Comparison of ENCODE assay signal across 8 mouse cellular contexts in genomic region chrX:50840847-50841560, GRCm38 (mm10). TPM values are rescaled to one million over a fixed set of nuclear protein-coding genes. Genes with fewer than 3 reads are reported as not detected.
A peak's percentile ranks its signal among the peaks of the same experiment; 100 is the strongest.
DNase-seq lines count a peak whose midpoint lies in the region; ATAC-seq and TF ChIP-seq lines count a peak whose summit lies in the region.

Gene Stk26 (plus strand): TSS chrX:50841047.

- peak; percentile 91 for ATAC-seq in forebrain, embryonic 15.5 days (replicated peaks)
- ATAC-seq in lung, embryonic 16.5 days (ENCODE audit: low read depth): peak; percentile 96

- H3K9ac ChIP-seq in forebrain, embryonic 15.5 days (replicated peaks): peak within 1 kb of the TSS; percentile 43
- H3K9ac ChIP-seq in lung, embryonic 16.5 days (ENCODE audit: low read length): peak within 1 kb of the TSS; percentile 54

- 36% methylated on average over 31 of the region's 31 CpGs for WGBS in forebrain, embryonic 15.5 days
- WGBS in lung, embryonic 16.5 days: 13% methylated on average over 28 of the region's 31 CpGs
- 17% methylated on average over 31 of the region's 31 CpGs for WGBS in olfactory bulb, adult 2 months

- no peak within 1 kb of the TSS for H3K27ac ChIP-seq in forebrain, embryonic 15.5 days (replicated peaks)
- peak within 1 kb of the TSS; percentile 31 for H3K27ac ChIP-seq in lung, embryonic 16.5 days (ENCODE audit: low read length)
- no peak within 1 kb of the TSS for H3K27ac ChIP-seq in olfactory bulb, adult 2 months (ENCODE audit: insufficient read depth, low read depth, low read length)

- H3K27me3 ChIP-seq in forebrain, embryonic 15.5 days: no peaks in the 10 kb centered on the region
- no peaks in the 10 kb centered on the region; the same call in 1 of the 2 replicates for H3K27me3 ChIP-seq in lung, embryonic 16.5 days (ENCODE audit: control insufficient read depth, insufficient read depth, low read depth, low read length)

- no peak for TF ChIP-seq CTCF in olfactory bulb, adult 2 months (IDR thresholded peaks at IDR 0.05; ENCODE audit: insufficient read depth, low read depth, low read length)

- peak; percentile 45 for DNase-seq in ES-CJ7 (ENCODE audit: low read depth, low spot score)
- peak; percentile 2 for DNase-seq in cerebellum, adult 11-12 months
- DNase-seq in heart, postnatal 25 days (ENCODE audit: low spot score): peak; percentile 38
- peak; percentile 46 to 54 for DNase-seq in layer of hippocampus, adult 18-20 months (ENCODE audit: low spot score in 2 of 2)
- peak; percentile 80 for DNase-seq in thymus, postnatal 0 days (ENCODE audit: low spot score)

- peaks cover 3% of the 10 kb centered on the region; the same call in 1 of the 2 replicates for H3K4me1 ChIP-seq in forebrain, embryonic 15.5 days
- H3K4me1 ChIP-seq in lung, embryonic 16.5 days (replicated peaks; ENCODE audit: control insufficient read depth, insufficient read depth, low read length): no peaks in the 10 kb centered on the region
- H3K4me1 ChIP-seq in olfactory bulb, adult 2 months (ENCODE audit: control insufficient read depth, insufficient read depth, low read length): 0 out of 2 replicates have a peak, but pooled peaks cover 3% of the 10 kb centered on the region

- H3K9me3 ChIP-seq in forebrain, embryonic 15.5 days: no peaks in the 10 kb centered on the region
- no peaks in the 10 kb centered on the region for H3K9me3 ChIP-seq in lung, embryonic 16.5 days (ENCODE audit: control insufficient read depth, low read length)

- intact Hi-C loops in heart, postnatal 25 days (cut with DNase I): no loop called here

- peak within 1 kb of the TSS; percentile 80 for H3K4me2 ChIP-seq in forebrain, embryonic 15.5 days (replicated peaks)
- H3K4me2 ChIP-seq in lung, embryonic 16.5 days (ENCODE audit: low read depth, low read length): peak within 1 kb of the TSS; percentile 80

- H3K36me3 ChIP-seq in forebrain, embryonic 15.5 days: no peaks in the 10 kb centered on the region
- H3K36me3 ChIP-seq in lung, embryonic 16.5 days (ENCODE audit: control insufficient read depth, insufficient read depth, low read length): no peaks in the 10 kb centered on the region

- peak within 1 kb of the TSS; percentile 47 for H3K4me3 ChIP-seq in forebrain, embryonic 15.5 days
- peak within 1 kb of the TSS; percentile 58 for H3K4me3 ChIP-seq in lung, embryonic 16.5 days (ENCODE audit: low read length)
- H3K4me3 ChIP-seq in olfactory bulb, adult 2 months (ENCODE audit: insufficient read depth, low read depth, low read length): peak within 1 kb of the TSS; percentile 59

- TF ChIP-seq POLR2A in olfactory bulb, adult 2 months (IDR thresholded peaks at IDR 0.05; ENCODE audit: insufficient read depth, low read depth, low read length): no peak

RNA-seq across cellular contexts. Expression of gene Stk26, which starts in this region (rescaled TPM):
- 0.84 and 1.6 TPM in 2 replicates for polyA plus RNA-seq in forebrain, embryonic 15.5 days (2015; fragmentation: Nextera tagmentation; extraction: Ambion mirVana)
- total RNA-seq in heart, postnatal 25 days (2021): 1 to 10 TPM; 2.3 to 3.4 TPM
- total RNA-seq in layer of hippocampus, adult 18-20 months (2021): 1 to 10 TPM; 7.5 to 8.1 TPM
- polyA plus RNA-seq in lung, embryonic 16.5 days (2015; fragmentation: Nextera tagmentation; extraction: Ambion mirVana): 7.1 and 8.7 TPM in 2 replicates
- polyA plus RNA-seq in olfactory bulb, adult 2 months (2012; ENCODE audit: insufficient read depth, insufficient read length, low replicate concordance, missing spikeins): not detected in 2 replicates
- 25.4 and 25.9 TPM in 2 replicates for polyA plus RNA-seq in thymus, postnatal 0 days (2015; fragmentation: Nextera tagmentation; extraction: Ambion mirVana)

Comparison
In these comparisons a context has a peak if more than half of its experiments do, and no peak if none do; other contexts are left out.
1. DNase-seq: peak in every context shown above with its lines; median percentile 80 in thymus, postnatal 0 days; 50 in layer of hippocampus, adult 18-20 months; 45 in ES-CJ7; 38 in heart, postnatal 25 days; 2 in cerebellum, adult 11-12 months.